Mouse (Mus musculus): Measurements from ENCODE around the gene Irgq. TPM values are rescaled to one million over a fixed set of nuclear protein-coding genes. Genes with fewer than 3 reads are reported as not detected.

The Irgq gene
- polyA plus RNA-seq, 1 experiment from 2014 or later = 12.8 TPM

- H3K4me2 ChIP-seq (replicated peaks; ENCODE audit: low read depth, low read length) = no peak overlapping the region
- no peaks in the 10 kb centered on the region for H3K27me3 ChIP-seq (ENCODE audit: control insufficient read depth, insufficient read depth, low read length)
- 93% methylated on average over 8 of the region's 8 CpGs for WGBS
- peaks cover 11% of the 10 kb centered on the region for H3K36me3 ChIP-seq (ENCODE audit: control insufficient read depth, insufficient read depth, low read length)
- DNase-seq (ENCODE audit: low spot score) (no peak), ATAC-seq (ENCODE audit: low FRiP score) (no peak)
- H3K9me3 ChIP-seq (ENCODE audit: control insufficient read depth, low read length) = no peaks in the 10 kb centered on the region
- H3K9ac ChIP-seq (ENCODE audit: low read depth, low read length) = no peak overlapping the region
- no peak overlapping the region for H3K4me3 ChIP-seq (ENCODE audit: low read depth, low read length)
- H3K4me1 ChIP-seq (replicated peaks; ENCODE audit: control insufficient read depth, insufficient read depth, low read length) = no peaks in the 10 kb centered on the region
- H3K27ac ChIP-seq (ENCODE audit: low read depth, low read length) = no peak overlapping the region
These were observed 32.8 kb downstream of the Irgq start for GRCm38 (mm10) chr7:24563191-24563836.

GRCm38 (mm10) chr7:24563837-24564206 is 33.3 kb downstream of the Irgq start:
- ATAC-seq (ENCODE audit: low FRiP score) (no peak), DNase-seq (ENCODE audit: low spot score) (no peak)
- Histone ChIP-seq H3K36me3 (ENCODE audit: control insufficient read depth, insufficient read depth, low read length) (peaks cover 14% of the 10 kb centered on the region), H3K4me2 (replicated peaks; ENCODE audit: low read depth, low read length) (no peak overlapping the region), H3K9me3 (ENCODE audit: control insufficient read depth, low read length) (no peaks in the 10 kb centered on the region), H3K27ac (ENCODE audit: low read depth, low read length) (no peak overlapping the region), H3K9ac (ENCODE audit: low read depth, low read length) (no peak overlapping the region), H3K4me3 (ENCODE audit: low read depth, low read length) (no peak overlapping the region), H3K4me1 (replicated peaks; ENCODE audit: control insufficient read depth, insufficient read depth, low read length) (no peaks in the 10 kb centered on the region), H3K27me3 (ENCODE audit: control insufficient read depth, insufficient read depth, low read length) (no peaks in the 10 kb centered on the region)
- 86% methylated on average over 4 of the region's 4 CpGs for WGBS

GRCm38 (mm10) chr7:24564607-24565265 is 34.2 kb downstream of the Irgq start:
- Histone ChIP-seq H3K36me3 (ENCODE audit: control insufficient read depth, insufficient read depth, low read length) (peaks cover 14% of the 10 kb centered on the region), H3K4me1 (replicated peaks; ENCODE audit: control insufficient read depth, insufficient read depth, low read length) (no peaks in the 10 kb centered on the region), H3K4me2 (replicated peaks; ENCODE audit: low read depth, low read length) (no peak overlapping the region), H3K9me3 (ENCODE audit: control insufficient read depth, low read length) (no peaks in the 10 kb centered on the region), H3K9ac (ENCODE audit: low read depth, low read length) (no peak overlapping the region), H3K27ac (ENCODE audit: low read depth, low read length) (no peak overlapping the region), H3K4me3 (ENCODE audit: low read depth, low read length) (no peak overlapping the region), H3K27me3 (ENCODE audit: control insufficient read depth, insufficient read depth, low read length) (no peaks in the 10 kb centered on the region)
- 58% methylated on average over 6 of the region's 6 CpGs for WGBS
- DNase-seq (ENCODE audit: low spot score) = peak; percentile 84
- peak; percentile 61 for ATAC-seq (ENCODE audit: low FRiP score)

- H3K27me3 ChIP-seq (ENCODE audit: control insufficient read depth, insufficient read depth, low read length) = no peaks in the 10 kb centered on the region
- no peak for ATAC-seq (ENCODE audit: low FRiP score)
- H3K4me2 ChIP-seq (replicated peaks; ENCODE audit: low read depth, low read length) = no peak overlapping the region
- no peaks in the 10 kb centered on the region for H3K4me1 ChIP-seq (replicated peaks; ENCODE audit: control insufficient read depth, insufficient read depth, low read length)
- no peak overlapping the region for H3K9ac ChIP-seq (ENCODE audit: low read depth, low read length)
- WGBS = 96% methylated on average over 11 of the region's 11 CpGs
- DNase-seq (ENCODE audit: low spot score) = no peak
- no peak overlapping the region for H3K27ac ChIP-seq (ENCODE audit: low read depth, low read length)
- no peaks in the 10 kb centered on the region for H3K9me3 ChIP-seq (ENCODE audit: control insufficient read depth, low read length)
- no peak overlapping the region for H3K4me3 ChIP-seq (ENCODE audit: low read depth, low read length)
- peaks cover 13% of the 10 kb centered on the region for H3K36me3 ChIP-seq (ENCODE audit: control insufficient read depth, insufficient read depth, low read length)
These were observed 35.1 kb downstream of the Irgq start for GRCm38 (mm10) chr7:24565627-24566026.

- WGBS = 95% methylated on average over 9 of the region's 9 CpGs
- H3K9ac ChIP-seq (ENCODE audit: low read depth, low read length) = no peak overlapping the region
- H3K27me3 ChIP-seq (ENCODE audit: control insufficient read depth, insufficient read depth, low read length) = no peaks in the 10 kb centered on the region
- DNase-seq (ENCODE audit: low spot score) (no peak), ATAC-seq (ENCODE audit: low FRiP score) (no peak)
- H3K36me3 ChIP-seq (ENCODE audit: control insufficient read depth, insufficient read depth, low read length) = peaks cover 12% of the 10 kb centered on the region
- H3K9me3 ChIP-seq (ENCODE audit: control insufficient read depth, low read length) = no peaks in the 10 kb centered on the region
- H3K4me1 ChIP-seq (replicated peaks; ENCODE audit: control insufficient read depth, insufficient read depth, low read length) = no peaks in the 10 kb centered on the region
- H3K27ac ChIP-seq (ENCODE audit: low read depth, low read length) = no peak overlapping the region
- no peak overlapping the region for H3K4me2 ChIP-seq (replicated peaks; ENCODE audit: low read depth, low read length)
- no peak overlapping the region for H3K4me3 ChIP-seq (ENCODE audit: low read depth, low read length)
These were observed 35.7 kb downstream of the Irgq start for GRCm38 (mm10) chr7:24566206-24566605.

GRCm38 (mm10) chr7:24568512-24568911 is 38.0 kb downstream of the Irgq start:
- DNase-seq (ENCODE audit: low spot score) = no peak

GRCm38 (mm10) chr7:24571071-24571470 is 40.6 kb downstream of the Irgq start:
- 84% methylated on average over 4 of the region's 4 CpGs for WGBS
- H3K36me3 ChIP-seq (ENCODE audit: control insufficient read depth, insufficient read depth, low read length) = peaks cover 12% of the 10 kb centered on the region
- DNase-seq (ENCODE audit: low spot score) = no peak
- H3K27me3 ChIP-seq (ENCODE audit: control insufficient read depth, insufficient read depth, low read length) = no peaks in the 10 kb centered on the region
- no peak overlapping the region for H3K4me2 ChIP-seq (replicated peaks; ENCODE audit: low read depth, low read length)
- no peaks in the 10 kb centered on the region for H3K4me1 ChIP-seq (replicated peaks; ENCODE audit: control insufficient read depth, insufficient read depth, low read length)
- H3K27ac ChIP-seq (ENCODE audit: low read depth, low read length) = no peak overlapping the region
- no peaks in the 10 kb centered on the region for H3K9me3 ChIP-seq (ENCODE audit: control insufficient read depth, low read length)
- no peak for ATAC-seq (ENCODE audit: low FRiP score)
- H3K4me3 ChIP-seq (ENCODE audit: low read depth, low read length) = no peak overlapping the region
- no peak overlapping the region for H3K9ac ChIP-seq (ENCODE audit: low read depth, low read length)

More at GRCm38 (mm10) chr7:24568512-24568911, 38.0 kb downstream of the Irgq start:
- ATAC-seq (ENCODE audit: low FRiP score) = no peak
- WGBS = 90% methylated on average over 4 of the region's 4 CpGs
- Histone ChIP-seq H3K4me3 (ENCODE audit: low read depth, low read length) (no peak overlapping the region), H3K36me3 (ENCODE audit: control insufficient read depth, insufficient read depth, low read length) (peaks cover 12% of the 10 kb centered on the region), H3K27ac (ENCODE audit: low read depth, low read length) (no peak overlapping the region), H3K27me3 (ENCODE audit: control insufficient read depth, insufficient read depth, low read length) (no peaks in the 10 kb centered on the region), H3K9ac (ENCODE audit: low read depth, low read length) (no peak overlapping the region), H3K4me2 (replicated peaks; ENCODE audit: low read depth, low read length) (no peak overlapping the region), H3K9me3 (ENCODE audit: control insufficient read depth, low read length) (no peaks in the 10 kb centered on the region), H3K4me1 (replicated peaks; ENCODE audit: control insufficient read depth, insufficient read depth, low read length) (no peaks in the 10 kb centered on the region)

GRCm38 (mm10) chr7:24572455-24572854 is 42.0 kb downstream of the Irgq start:
- H3K27ac ChIP-seq (ENCODE audit: low read depth, low read length) = no peak overlapping the region
- no peaks in the 10 kb centered on the region for H3K9me3 ChIP-seq (ENCODE audit: control insufficient read depth, low read length)
- H3K4me1 ChIP-seq (replicated peaks; ENCODE audit: control insufficient read depth, insufficient read depth, low read length) = no peaks in the 10 kb centered on the region
- no peak overlapping the region for H3K9ac ChIP-seq (ENCODE audit: low read depth, low read length)
- peaks cover 5% of the 10 kb centered on the region for H3K36me3 ChIP-seq (ENCODE audit: control insufficient read depth, insufficient read depth, low read length)
- WGBS = 59% methylated on average over 5 of the region's 5 CpGs
- H3K27me3 ChIP-seq (ENCODE audit: control insufficient read depth, insufficient read depth, low read length) = no peaks in the 10 kb centered on the region
- no peak overlapping the region for H3K4me2 ChIP-seq (replicated peaks; ENCODE audit: low read depth, low read length)
- no peak overlapping the region for H3K4me3 ChIP-seq (ENCODE audit: low read depth, low read length)
- ATAC-seq (ENCODE audit: low FRiP score) (0 out of 2 replicates have a peak, but pooled peaks have one; percentile 11), DNase-seq (ENCODE audit: low spot score) (peak; percentile 27)

- WGBS = 60% methylated on average over 12 of the region's 12 CpGs
- H3K4me1 ChIP-seq (replicated peaks; ENCODE audit: control insufficient read depth, insufficient read depth, low read length) = no peaks in the 10 kb centered on the region
- H3K9ac ChIP-seq (ENCODE audit: low read depth, low read length) = no peak overlapping the region
- H3K36me3 ChIP-seq (ENCODE audit: control insufficient read depth, insufficient read depth, low read length) = no peaks in the 10 kb centered on the region
- H3K9me3 ChIP-seq (ENCODE audit: control insufficient read depth, low read length) = no peaks in the 10 kb centered on the region
- ATAC-seq (ENCODE audit: low FRiP score) = no peak
- no peak overlapping the region for H3K4me3 ChIP-seq (ENCODE audit: low read depth, low read length)
- H3K27ac ChIP-seq (ENCODE audit: low read depth, low read length) = no peak overlapping the region
- no peaks in the 10 kb centered on the region for H3K27me3 ChIP-seq (ENCODE audit: control insufficient read depth, insufficient read depth, low read length)
- H3K4me2 ChIP-seq (replicated peaks; ENCODE audit: low read depth, low read length) = no peak overlapping the region
- no peak for DNase-seq (ENCODE audit: low spot score)
These were observed 43.8 kb downstream of the Irgq start for GRCm38 (mm10) chr7:24574224-24574796.
